Mouse (Mus musculus): Measurements from ENCODE around the gene Calr3.

DNA sequence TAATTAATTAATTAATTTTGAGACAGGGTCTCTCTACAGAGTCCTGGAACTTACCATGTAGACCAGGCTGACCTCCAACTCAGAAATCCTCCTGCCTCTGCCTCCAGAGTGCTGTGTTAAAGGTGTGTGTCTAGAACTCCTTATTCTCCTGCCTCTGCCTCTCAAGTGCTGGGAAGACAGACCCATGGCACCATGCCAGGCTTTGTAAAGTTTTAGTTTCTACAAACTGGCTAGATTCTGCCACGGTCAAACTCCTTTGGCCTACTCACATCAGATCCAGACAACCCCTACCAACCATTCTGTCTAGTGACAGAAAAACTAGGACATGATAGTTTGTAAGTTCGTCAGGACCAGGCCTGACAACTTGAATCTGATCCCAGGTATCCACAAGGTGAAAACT is 47.3 kb upstream of the Calr3 start:
- no peak for TF ChIP-seq CTCF (conservative IDR thresholded peaks at IDR 0.05; ENCODE audit: insufficient read depth, insufficient read length, low read depth, low read length)
- no peak for TF ChIP-seq POLR2A (IDR thresholded peaks at IDR 0.05; ENCODE audit: low read depth, low read length)

All from kidney, adult 2 months (tissue).